Mouse (Mus musculus) bone marrow macrophage, adult 2 months (primary cell): ENCODE measurements around the gene Olfr543. TPM values are rescaled to one million over a fixed set of nuclear protein-coding genes. Genes with fewer than 3 reads are reported as not detected.

Source experiments
- H3K27ac ChIP-seq: 2 replicates; pipeline ENCODE4 v1.5.1; 2012; ENCODE audit warnings: low read depth, low read length; ENCODE audit not compliant: insufficient read depth
- H3K4me1 ChIP-seq: 2 replicates; pipeline ENCODE4 v1.6.1; 2012; ENCODE audit warnings: low read length; ENCODE audit not compliant: control insufficient read depth, insufficient read depth
- H3K4me3 ChIP-seq: 2 replicates; pipeline ENCODE4 v1.5.1; 2012; ENCODE audit warnings: mild to moderate bottlenecking, low read length, moderate library complexity; ENCODE audit not compliant: insufficient read depth
- CTCF ChIP-seq: IDR thresholded peaks from 2 replicates; pipeline ENCODE4 v1.5.1; 2012; ENCODE audit warnings: low read depth, mild to moderate bottlenecking, low read length, moderate library complexity
- POLR2A ChIP-seq: IDR thresholded peaks from 2 replicates; pipeline ENCODE4 v1.6.1; 2012; ENCODE audit warnings: mild to moderate bottlenecking, low read depth, low read length, borderline replicate concordance
- polyA plus RNA-seq: library from polyadenylated mRNA; stranded (reverse); fragments of >200 nt; gene quantifications from 2 replicates; pipeline ENCODE4 v1.2.4, GENCODE M21; 2012; ENCODE audit not compliant: missing spikeins, insufficient read depth, insufficient read length

Gene Olfr543
- polyA plus RNA-seq, 1 experiment = not detected

- TF ChIP-seq POLR2A = no peak
- TF ChIP-seq CTCF = no peak
- Histone ChIP-seq H3K4me1 (peaks cover 8% of the 10 kb centered on the region), H3K27ac (no peak overlapping the region), H3K4me3 (no peak overlapping the region; the same call in 1 of the 2 replicates)
These were observed 40.4 kb downstream of the Olfr543 start for GRCm38 (mm10) chr7:102440822-102441656.

- peaks cover 15% of the 10 kb centered on the region for H3K4me1 ChIP-seq
- TF ChIP-seq POLR2A (no peak), CTCF (no peak)
- no peak overlapping the region for H3K27ac ChIP-seq
These were observed 47.1 kb downstream of the Olfr543 start for GRCm38 (mm10) chr7:102434344-102434743.

More at GRCm38 (mm10) chr7:102434344-102434743, 47.1 kb downstream of the Olfr543 start:
- no peak overlapping the region for H3K4me3 ChIP-seq

Other genes with a start within 250 kb of the Olfr543 start
- 537 and 572 TPM in 2 replicates for gene Rhog, start 225.6 kb downstream of the Olfr543 start, polyA plus RNA-seq
- 43.4 and 50.2 TPM in 2 replicates for gene Stim1, start 213.9 kb downstream of the Olfr543 start, polyA plus RNA-seq
- 78.4 and 85.5 TPM in 2 replicates for gene Rrm1, start 40.0 kb downstream of the Olfr543 start, polyA plus RNA-seq
- not detected in 2 replicates for gene Olfr544, start 6.6 kb upstream of the Olfr543 start, polyA plus RNA-seq
- not detected in 2 replicates for gene Olfr545, start 17.9 kb upstream of the Olfr543 start, polyA plus RNA-seq
- gene Olfr547, start 53.1 kb upstream of the Olfr543 start, polyA plus RNA-seq = not detected in 2 replicates
- gene Olfr548-ps1, start 59.2 kb upstream of the Olfr543 start, polyA plus RNA-seq = not detected in 2 replicates
- gene Olfr549, start 68.2 kb upstream of the Olfr543 start, polyA plus RNA-seq = not detected in 2 replicates
- gene Trim21, start 83.8 kb upstream of the Olfr543 start, polyA plus RNA-seq = 38.1 and 42.5 TPM in 2 replicates
- not detected in 2 replicates for gene Olfr550, start 89.8 kb upstream of the Olfr543 start, polyA plus RNA-seq
- gene Olfr551, start 110.2 kb upstream of the Olfr543 start, polyA plus RNA-seq = not detected in 2 replicates
- not detected in 2 replicates for gene Olfr552, start 116.1 kb upstream of the Olfr543 start, polyA plus RNA-seq
- not detected in 2 replicates for gene Olfr553, start 136.5 kb upstream of the Olfr543 start, polyA plus RNA-seq
- gene Olfr554, start 156.8 kb upstream of the Olfr543 start, polyA plus RNA-seq = not detected in 2 replicates
- not detected in 2 replicates for gene Olfr555, start 177.1 kb upstream of the Olfr543 start, polyA plus RNA-seq
- gene Olfr556, start 183.2 kb upstream of the Olfr543 start, polyA plus RNA-seq = not detected in 2 replicates
- 9.3 and 10.5 TPM in 2 replicates for gene Trim68, start 205.6 kb upstream of the Olfr543 start, polyA plus RNA-seq
- gene Olfr557, start 214.2 kb upstream of the Olfr543 start, polyA plus RNA-seq = not detected in 2 replicates
- gene Olfr558, start 220.5 kb upstream of the Olfr543 start, polyA plus RNA-seq = not detected in 2 replicates
- gene Olfr33, start 237.4 kb upstream of the Olfr543 start, polyA plus RNA-seq = not detected in 2 replicates
- not detected in 2 replicates for gene Olfr559, start 245.8 kb upstream of the Olfr543 start, polyA plus RNA-seq